Mouse (Mus musculus) left cerebral cortex, postnatal 25 days (tissue): ENCODE data around the gene Olfr654. TPM values are rescaled to one million over a fixed set of nuclear protein-coding genes. Genes with fewer than 3 reads are reported as not detected.

Experiments
- DNase-seq, 2 experiments: peaks; one replicate each; pipeline ENCODE4 v3.0.0; 2022; ENCODE audit warnings: low spot score in 2 of 2, mixed read lengths in 1 of 2
- intact Hi-C: fragments of 180-260 bp; cut with DNase I; formaldehyde crosslinking; loops from one replicate; pipeline ENCODE4 v1.15.1; 2025
- total RNA-seq, 2 experiments: library from RNA; stranded (reverse); gene quantifications; 2 replicates each; pipeline ENCODE4 v1.2.3; 2021

The Olfr654 gene
- not detected for total RNA-seq

DNA sequence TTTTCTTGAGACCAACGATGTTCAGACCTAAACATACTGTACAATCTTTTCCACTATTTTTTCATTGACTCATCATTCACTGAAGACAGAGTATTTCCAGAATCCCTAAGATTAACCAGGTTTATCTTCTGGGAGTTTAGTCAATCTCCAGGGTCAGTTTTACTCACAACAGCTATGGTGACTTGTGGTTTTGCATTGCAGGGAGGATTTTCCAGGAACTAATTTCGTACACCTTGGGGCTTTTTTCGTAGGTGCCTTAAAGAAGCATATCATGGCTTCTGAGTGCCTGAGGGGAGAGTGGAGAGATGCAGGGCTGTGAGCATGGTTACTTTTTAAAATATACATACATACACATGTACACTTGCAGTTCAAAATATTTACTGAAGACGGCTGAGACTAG, at the start of gene Olfr654:
TSS of gene Olfr654 (plus strand) at position 301 of the 400 bp plus-strand sequence.
- intact Hi-C loops: no loop called here

DNA sequence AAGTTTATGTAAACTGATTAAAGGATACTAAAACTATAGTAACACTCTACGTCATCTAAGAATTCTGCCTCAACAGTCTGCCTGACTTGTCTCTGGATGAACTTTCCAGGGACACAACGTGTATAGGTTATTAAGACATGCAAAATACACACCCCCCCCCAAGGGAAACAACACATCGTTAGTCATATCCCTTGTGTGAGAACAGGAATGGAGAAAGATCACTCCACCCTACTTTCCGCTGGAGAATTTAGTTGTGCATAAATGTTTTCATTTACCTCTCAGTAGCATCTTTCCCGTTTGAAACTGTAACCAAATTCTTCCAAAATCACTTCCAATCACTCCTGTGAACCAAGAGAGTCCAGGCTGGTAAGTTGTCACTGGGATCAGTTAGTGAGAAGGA, 37.0 kb upstream of the Olfr654 start, which contains the start of gene Olfr651:
TSS of gene Olfr651 (plus strand) at position 301 of the 400 bp plus-strand sequence.
- DNase-seq: no peak
- intact Hi-C loops: no loop called here

More for the DNA sequence above, at the start of gene Olfr654:
- no peak for DNase-seq

DNA sequence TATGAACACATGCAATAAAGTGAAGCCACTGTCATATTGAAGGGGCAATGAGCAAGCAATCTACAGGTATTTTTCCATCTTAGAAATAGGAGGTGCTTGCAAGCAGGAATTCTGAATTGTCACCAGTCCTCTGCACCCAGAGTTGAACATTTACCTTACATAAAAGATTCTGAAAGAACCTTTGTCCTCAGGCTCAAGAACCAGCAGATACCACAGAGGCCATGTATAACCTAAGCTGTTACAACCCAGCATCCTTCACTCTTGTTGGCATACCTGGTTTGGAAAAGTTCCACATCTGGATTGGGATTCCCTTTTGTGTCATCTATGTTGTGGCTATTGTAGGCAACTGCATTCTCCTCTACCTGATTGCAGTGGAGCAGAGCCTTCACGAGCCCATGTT, 34.1 kb upstream of the Olfr654 start:
- no peak for DNase-seq
- intact Hi-C loops: no loop called here

DNA sequence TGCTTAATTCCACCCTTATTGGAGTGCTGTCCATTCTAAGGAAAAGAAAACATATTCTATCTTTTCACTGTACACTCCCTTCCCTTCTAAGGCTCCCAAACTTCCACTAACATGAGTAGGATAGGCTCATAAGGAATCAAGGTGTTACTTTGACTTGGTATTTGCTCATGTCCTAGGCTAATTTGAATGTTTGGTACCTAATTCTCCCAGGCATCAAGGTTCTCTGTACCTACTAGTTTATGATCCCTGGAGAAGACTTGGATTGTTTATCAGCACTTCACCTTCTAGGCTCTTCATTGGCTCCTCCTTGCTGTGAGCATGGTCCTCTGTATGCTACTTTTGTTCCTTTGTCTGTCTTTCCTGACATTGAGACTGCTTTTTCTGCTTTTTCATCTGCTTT, 26.2 kb upstream of the Olfr654 start, which contains the start of gene Olfr652:
TSS of gene Olfr652 (plus strand) at position 301 of the 400 bp plus-strand sequence.
- intact Hi-C loops: no loop called here
- DNase-seq: no peak

DNA sequence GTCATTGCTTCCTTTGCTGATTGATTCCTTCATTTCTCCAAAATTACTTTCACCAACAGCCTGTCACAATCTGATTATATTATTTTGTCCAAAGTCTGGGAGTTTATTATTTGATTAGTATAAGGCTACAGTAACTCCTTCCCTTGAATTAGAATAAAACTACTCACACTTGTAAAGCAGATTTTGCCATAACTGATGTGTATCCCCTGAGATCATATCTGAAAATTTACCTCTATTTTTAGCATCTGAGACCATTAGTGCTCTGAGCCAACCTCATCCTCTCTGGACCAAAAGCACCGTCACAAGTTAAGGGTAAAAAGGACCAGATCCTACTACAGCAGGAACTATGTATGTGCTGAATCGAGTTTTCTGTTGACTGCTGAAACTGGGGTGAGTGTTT, 9.8 kb upstream of the Olfr654 start, which contains the start of gene Olfr653:
TSS of gene Olfr653 (plus strand) at position 301 of the 400 bp plus-strand sequence.
- intact Hi-C loops: no loop called here
- DNase-seq: no peak

DNA sequence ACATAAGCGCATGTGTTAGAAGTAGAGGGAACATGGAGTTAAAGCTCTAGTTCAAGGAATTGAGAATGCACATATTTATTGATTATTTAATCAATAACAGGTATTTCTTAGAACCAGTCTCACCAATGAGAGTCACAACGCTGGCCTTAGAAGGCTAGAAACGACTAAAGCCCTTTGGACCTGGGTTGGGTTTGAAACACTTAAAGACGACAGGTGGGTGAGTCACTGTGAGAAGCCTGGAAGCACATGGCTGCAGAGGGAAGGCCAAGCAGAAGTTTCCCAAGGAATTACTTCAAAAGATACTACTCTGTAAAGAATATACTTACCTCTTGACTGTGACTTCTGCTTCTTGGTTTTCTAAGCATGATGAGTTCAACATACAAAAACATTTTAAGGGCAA, 6.0 kb upstream of the Olfr654 start:
- intact Hi-C loops: no loop called here
- DNase-seq: no peak

DNA sequence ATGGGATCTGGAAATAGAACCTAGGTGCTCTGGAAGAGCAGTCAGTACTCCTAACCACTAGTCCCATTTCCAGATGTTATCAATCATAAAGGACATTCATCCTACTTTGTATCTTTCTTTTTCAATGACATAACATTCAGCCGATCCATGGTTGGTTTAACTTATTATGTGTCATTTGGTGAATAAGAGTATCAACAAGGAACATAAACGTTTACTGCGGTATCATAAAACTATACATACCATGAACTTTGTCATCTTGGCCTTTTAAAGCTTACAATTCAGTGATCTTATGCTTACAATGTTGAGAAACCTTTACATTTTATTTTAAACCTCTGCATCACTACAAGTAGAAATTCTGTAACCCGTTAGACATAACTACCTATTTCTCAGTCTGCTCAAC, 5.4 kb upstream of the Olfr654 start:
- no peak for DNase-seq
- intact Hi-C loops: no loop called here

DNA sequence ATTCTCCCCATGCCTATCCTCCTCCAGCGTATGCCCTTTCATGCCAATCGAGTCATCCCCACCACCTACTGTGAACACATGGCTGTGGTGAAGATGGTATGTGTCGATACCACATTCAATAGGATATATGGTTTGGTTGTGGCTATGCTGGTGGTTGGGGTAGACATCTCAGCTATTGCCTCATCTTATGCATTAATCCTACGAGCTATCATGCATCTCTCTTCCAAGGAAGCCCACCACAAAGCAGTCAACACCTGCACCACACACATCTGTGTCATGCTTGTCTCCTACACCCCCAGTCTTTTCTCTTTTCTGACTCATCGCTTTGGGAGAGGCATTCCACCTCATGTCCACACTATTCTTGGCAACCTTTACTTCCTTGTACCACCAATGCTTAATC, 1.4 kb downstream of the Olfr654 start:
- intact Hi-C loops: no loop called here
- no peak for DNase-seq

DNA sequence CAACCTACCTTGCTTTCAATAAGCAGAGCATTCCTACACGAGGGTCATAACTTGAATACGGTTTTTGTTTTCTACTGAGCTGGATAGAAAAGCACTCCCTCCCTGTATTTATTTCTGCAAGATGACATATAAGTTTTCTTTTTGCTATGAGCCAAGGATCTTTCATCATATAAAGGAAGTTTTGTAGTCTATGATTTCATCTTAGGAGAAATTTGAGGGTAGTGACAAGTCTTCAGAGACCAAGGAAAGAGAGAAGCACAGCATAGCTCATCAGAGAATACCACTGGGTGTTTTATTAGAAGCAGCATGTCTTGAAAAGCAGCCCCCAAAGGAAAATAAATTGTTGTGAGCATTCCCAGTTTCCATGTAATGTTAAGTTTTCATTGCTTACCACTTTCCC, 14.9 kb downstream of the Olfr654 start, which contains the start of gene Olfr655:
TSS of gene Olfr655 (minus strand) at position 101 of the 400 bp plus-strand sequence.
- intact Hi-C loops: no loop called here
- DNase-seq: no peak

DNA sequence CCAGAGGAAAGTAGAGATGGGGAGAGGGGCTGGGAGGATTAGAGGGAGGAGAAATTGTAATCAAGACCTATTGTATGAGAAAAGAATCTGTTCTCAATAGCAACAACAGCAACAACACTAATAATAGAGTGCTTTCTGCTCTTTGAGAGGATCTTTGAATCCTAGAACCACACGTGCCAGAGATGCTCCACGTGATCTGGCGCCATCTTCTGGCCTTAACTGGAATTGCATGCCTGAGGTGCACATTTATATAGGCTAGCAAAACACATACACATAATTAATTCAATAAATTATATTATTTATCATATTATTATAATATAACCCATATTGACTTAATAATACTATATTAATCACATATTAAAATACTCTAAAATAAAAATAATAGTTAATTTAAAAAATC, 16.3 kb downstream of the Olfr654 start:
- intact Hi-C loops: no loop called here
- no peak for DNase-seq

DNA sequence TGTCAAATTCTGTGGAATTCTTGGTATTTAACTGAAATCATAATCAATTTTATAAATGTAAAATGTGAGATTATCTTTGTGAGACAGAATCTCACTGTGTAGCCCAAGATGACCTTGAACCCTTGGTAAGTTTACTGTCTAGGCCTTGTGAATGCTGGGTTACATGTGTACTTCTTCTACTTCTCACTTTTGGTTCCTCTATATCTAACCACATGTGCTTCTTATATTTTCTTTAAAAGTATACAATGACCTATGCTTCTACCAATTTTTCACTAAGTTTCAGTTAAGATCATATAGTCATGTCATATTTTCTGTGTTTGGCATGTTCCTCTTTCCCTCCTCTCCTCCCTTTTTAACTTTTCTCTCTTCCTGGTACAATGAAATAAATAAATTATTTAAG, 17.9 kb downstream of the Olfr654 start:
- intact Hi-C loops: no loop called here
- DNase-seq: no peak

DNA sequence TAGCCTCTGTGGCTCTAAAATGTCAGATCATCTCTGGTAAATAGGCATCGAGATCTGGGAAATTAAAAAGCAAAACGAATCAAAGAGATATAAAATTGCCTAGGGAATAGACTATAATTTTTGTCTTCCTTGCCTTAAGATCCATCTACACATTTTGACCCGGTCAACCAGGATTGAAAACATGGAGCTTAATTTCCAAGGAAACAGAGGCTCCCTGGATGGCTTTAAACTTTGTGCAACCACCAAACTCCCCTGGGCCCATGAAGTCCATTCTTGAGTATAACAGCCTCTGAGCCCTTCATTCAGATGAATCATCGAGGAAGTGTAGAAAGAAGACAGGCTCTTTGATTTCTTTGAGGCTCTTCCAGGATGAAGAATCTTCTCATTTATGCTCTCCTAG, 26.8 kb downstream of the Olfr654 start, which contains the start of gene Olfr656:
TSS of gene Olfr656 (plus strand) at position 301 of the 400 bp plus-strand sequence.
- intact Hi-C loops: no loop called here
- DNase-seq: no peak

DNA sequence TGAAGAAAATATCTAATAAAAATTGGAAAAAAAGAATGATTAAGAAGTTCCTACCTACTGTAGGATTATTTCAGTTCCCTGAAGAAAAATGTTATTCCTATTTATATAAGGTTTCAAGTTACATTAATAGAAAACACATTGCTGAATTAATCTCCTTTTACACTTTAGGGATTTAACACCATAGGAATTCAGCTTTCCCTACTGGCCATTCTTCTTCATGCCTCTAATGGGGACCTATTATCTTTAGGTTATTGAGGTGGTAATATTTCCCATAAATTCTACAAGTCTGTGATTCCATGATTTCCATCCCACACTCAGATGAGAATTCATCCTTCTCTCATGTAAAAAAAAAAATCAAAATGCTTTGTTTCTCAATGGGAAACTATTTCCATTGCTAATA, 37.7 kb downstream of the Olfr654 start, which contains the start of gene Olfr657:
TSS of gene Olfr657 (plus strand) at position 301 of the 400 bp plus-strand sequence.
- intact Hi-C loops: no loop called here
- no peak for DNase-seq

Other genes with a start within 250 kb of the Olfr654 start
- 1 to 10 TPM in 1 of 2 experiments, under 1 TPM in 1; 0.94 to 1.5 TPM for gene Trim12c, start 233.7 kb upstream of the Olfr654 start, total RNA-seq
- gene Trim30b, start 217.1 kb upstream of the Olfr654 start, total RNA-seq: not detected
- not detected for gene Trim30c, start 186.2 kb upstream of the Olfr654 start, total RNA-seq
- gene Trim30a, start 121.8 kb upstream of the Olfr654 start, total RNA-seq: 1 to 10 TPM in 1 of 2 experiments, under 1 TPM in 1; 0.82 to 1.3 TPM
- gene Trim30d, start 79.2 kb upstream of the Olfr654 start, total RNA-seq: under 1 TPM in 1 of 2 experiments, not detected in 1; 0.27 TPM
- gene Olfr651, start 36.9 kb upstream of the Olfr654 start, total RNA-seq: not detected
- not detected for gene Olfr652, start 26.1 kb upstream of the Olfr654 start, total RNA-seq
- not detected for gene Olfr653, start 9.7 kb upstream of the Olfr654 start, total RNA-seq
- gene Olfr655, start 14.8 kb downstream of the Olfr654 start, total RNA-seq: not detected
- not detected for gene Olfr656, start 26.9 kb downstream of the Olfr654 start, total RNA-seq
- not detected for gene Olfr657, start 37.8 kb downstream of the Olfr654 start, total RNA-seq
- gene Olfr658, start 60.3 kb downstream of the Olfr654 start, total RNA-seq: not detected
- gene Olfr659, start 79.7 kb downstream of the Olfr654 start, total RNA-seq: not detected
- not detected for gene Olfr661, start 99.5 kb downstream of the Olfr654 start, total RNA-seq
- gene Usp17le, start 190.4 kb downstream of the Olfr654 start, total RNA-seq: not detected